Mouse (Mus musculus) mature B cell (primary cell): ENCODE results near the gene Spata17.

Experiments
- in situ Hi-C: fragments of 300-500 bp; cut with MboI; formaldehyde crosslinking; loops from 2 replicates; pipeline ENCODE4 v1.14.3; 2019

Spata17 gene

GRCm38 (mm10) chr1:187086027-187086426 lies 129.2 kb downstream of the Spata17 start:
- in situ Hi-C loops: no loop called here

- in situ Hi-C loops: no loop called here
Measured at GRCm38 (mm10) chr1:187077352-187077751, 137.9 kb downstream of the Spata17 start.

- in situ Hi-C loops: no loop called here
Measured at GRCm38 (mm10) chr1:187077043-187077334, 138.3 kb downstream of the Spata17 start.

- in situ Hi-C loops: no loop called here
Measured at GRCm38 (mm10) chr1:187076198-187077042, 138.8 kb downstream of the Spata17 start.

GRCm38 (mm10) chr1:187059874-187060273 lies 155.4 kb downstream of the Spata17 start:
- in situ Hi-C loops: no loop called here

GRCm38 (mm10) chr1:187054333-187054732 lies 160.9 kb downstream of the Spata17 start:
- in situ Hi-C loops: no loop called here

- in situ Hi-C loops: no loop called here
Measured at GRCm38 (mm10) chr1:187053862-187054261, 161.4 kb downstream of the Spata17 start.

GRCm38 (mm10) chr1:187052532-187052931 lies 162.7 kb downstream of the Spata17 start:
- in situ Hi-C loops: no loop called here

- in situ Hi-C loops: no loop called here
Measured at GRCm38 (mm10) chr1:187051296-187051695, 164.0 kb downstream of the Spata17 start.

GRCm38 (mm10) chr1:187048681-187049288 lies 166.5 kb downstream of the Spata17 start:
- in situ Hi-C loops: no loop called here

- in situ Hi-C loops: no loop called here
Measured at GRCm38 (mm10) chr1:187044726-187045125, 170.5 kb downstream of the Spata17 start.

GRCm38 (mm10) chr1:187039801-187040200 lies 175.5 kb downstream of the Spata17 start:
- in situ Hi-C loops: no loop called here

- in situ Hi-C loops: no loop called here
Measured at GRCm38 (mm10) chr1:187035785-187036184, 179.5 kb downstream of the Spata17 start.

GRCm38 (mm10) chr1:187031796-187032195 lies 183.5 kb downstream of the Spata17 start:
- in situ Hi-C loops: no loop called here

- in situ Hi-C loops: no loop called here
Measured at GRCm38 (mm10) chr1:187028841-187029240, 186.4 kb downstream of the Spata17 start.

- in situ Hi-C loops: no loop called here
Measured at GRCm38 (mm10) chr1:187020011-187020410, 195.3 kb downstream of the Spata17 start.

- in situ Hi-C loops: no loop called here
Measured at GRCm38 (mm10) chr1:187016116-187016515, 199.1 kb downstream of the Spata17 start.

- in situ Hi-C loops: no loop called here
Measured at GRCm38 (mm10) chr1:187015673-187016072, 199.6 kb downstream of the Spata17 start.

- in situ Hi-C loops: no loop called here
Measured at GRCm38 (mm10) chr1:187014141-187014540, 201.1 kb downstream of the Spata17 start.

GRCm38 (mm10) chr1:187011601-187012000 lies 203.7 kb downstream of the Spata17 start:
- in situ Hi-C loops: no loop called here

- in situ Hi-C loops: no loop called here
Measured at GRCm38 (mm10) chr1:187010071-187010470, 205.2 kb downstream of the Spata17 start.

GRCm38 (mm10) chr1:187008236-187008635 lies 207.0 kb downstream of the Spata17 start:
- in situ Hi-C loops: no loop called here

GRCm38 (mm10) chr1:187006227-187006925 lies 208.9 kb downstream of the Spata17 start:
- in situ Hi-C loops: no loop called here
